Mouse (Mus musculus): ENCODE measurements at regions not wholly inside any gene's neighbourhood (a gene's known extent, or its start where the extent isn't known, plus 50 kb on each side); places are given as distances from the start of the nearest gene placed in this dataset.

DNA sequence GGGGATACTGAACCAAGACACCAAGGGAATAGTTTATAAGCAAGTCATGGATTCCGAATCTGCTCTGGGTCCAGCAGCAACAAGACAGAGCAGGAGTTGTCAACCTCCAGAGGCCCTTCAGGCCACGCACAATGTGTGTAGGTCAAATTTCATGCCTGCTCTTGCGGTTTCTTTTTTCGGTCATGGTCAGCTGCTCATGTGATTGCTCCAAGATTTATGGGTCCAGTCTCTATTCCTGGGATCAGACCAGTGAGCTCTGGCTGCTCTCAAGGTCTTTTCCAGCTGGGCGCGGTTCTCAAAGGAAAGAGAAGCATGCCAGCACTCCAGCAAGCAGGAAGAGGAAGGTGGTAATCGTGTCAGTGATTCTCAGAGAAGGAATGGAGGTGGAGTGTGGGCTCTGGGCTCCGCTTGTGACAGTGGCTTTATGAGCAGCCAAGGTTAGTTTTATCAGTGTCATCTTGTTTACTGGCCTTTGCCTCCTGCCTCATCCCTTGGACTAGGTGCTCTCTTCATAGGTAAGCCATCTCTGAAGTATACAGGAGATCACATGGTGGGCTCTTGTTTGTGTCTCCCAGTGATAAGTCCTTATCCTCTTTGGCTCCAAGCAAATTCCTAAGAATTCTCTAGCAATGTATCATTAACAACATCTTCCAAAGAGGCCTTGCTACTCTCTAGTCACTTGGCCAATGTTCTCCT, 148.5 kb upstream of the Maf start:
- 95% methylated on average over 8 of the region's 8 CpGs for WGBS
- Histone ChIP-seq H3K4me2 (no peak overlapping the region), H3K36me3 (replicated peaks) (no peaks in the 10 kb centered on the region)

GRCm38 (mm10) chr8:115854209-115854900, 146.8 kb upstream of the Maf start:
- Histone ChIP-seq H3K4me2 (no peak overlapping the region), H3K9ac (no peak overlapping the region), H3K27ac (no peak overlapping the region), H3K27me3 (no peaks in the 10 kb centered on the region), H3K9me3 (no peaks in the 10 kb centered on the region), H3K36me3 (replicated peaks) (no peaks in the 10 kb centered on the region), H3K4me3 (replicated peaks) (no peak overlapping the region), H3K4me1 (no peaks in the 10 kb centered on the region)
- WGBS = 91% methylated on average over 9 of the region's 9 CpGs
- no peak for ATAC-seq (ENCODE audit: low FRiP score)

More for the DNA sequence above, 148.5 kb upstream of the Maf start:
- Histone ChIP-seq H3K4me1 (no peaks in the 10 kb centered on the region), H3K4me3 (replicated peaks) (no peak overlapping the region), H3K9me3 (no peaks in the 10 kb centered on the region), H3K27me3 (no peaks in the 10 kb centered on the region), H3K9ac (no peak overlapping the region), H3K27ac (no peak overlapping the region)
- ATAC-seq (ENCODE audit: low FRiP score) = no peak

- Histone ChIP-seq H3K4me1 (no peaks in the 10 kb centered on the region), H3K4me3 (replicated peaks) (no peak overlapping the region), H3K4me2 (no peak overlapping the region), H3K27me3 (no peaks in the 10 kb centered on the region), H3K9ac (no peak overlapping the region), H3K27ac (no peak overlapping the region), H3K36me3 (replicated peaks) (no peaks in the 10 kb centered on the region), H3K9me3 (no peaks in the 10 kb centered on the region)
- 48% methylated on average over 1 of the region's 1 CpGs for WGBS
- ATAC-seq (ENCODE audit: low FRiP score) = no peak
These were observed 143.0 kb upstream of the Maf start for GRCm38 (mm10) chr8:115850552-115850951.

GRCm38 (mm10) chr8:115833391-115833790, 125.8 kb upstream of the Maf start:
- Histone ChIP-seq H3K9ac (no peak overlapping the region), H3K9me3 (no peaks in the 10 kb centered on the region), H3K4me1 (no peaks in the 10 kb centered on the region), H3K27ac (no peak overlapping the region), H3K4me2 (no peak overlapping the region), H3K36me3 (replicated peaks) (no peaks in the 10 kb centered on the region), H3K27me3 (no peaks in the 10 kb centered on the region), H3K4me3 (replicated peaks) (no peak overlapping the region)
- no peak for ATAC-seq (ENCODE audit: low FRiP score)

DNA sequence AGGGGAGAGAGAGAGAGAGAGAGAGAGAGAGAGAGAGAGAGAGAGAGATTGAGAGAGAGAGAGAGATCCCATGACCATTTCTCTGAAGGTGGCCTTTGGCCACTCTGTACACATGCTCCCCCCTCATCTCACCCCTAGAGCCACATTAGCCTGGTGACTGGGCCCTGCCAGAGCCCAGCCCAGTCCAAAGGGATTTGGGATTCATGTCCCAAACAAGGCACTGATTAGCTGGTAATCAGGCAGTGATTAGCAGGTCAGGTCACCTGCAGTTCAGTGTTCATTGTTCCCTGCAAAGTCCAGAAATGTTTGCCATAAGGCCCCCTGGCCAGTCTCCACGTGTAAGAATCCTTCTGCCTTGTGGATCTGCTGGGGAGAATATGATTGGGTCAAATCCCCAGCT, 124.1 kb upstream of the Maf start:
- no peak overlapping the region for H3K9ac ChIP-seq
- no peaks in the 10 kb centered on the region for H3K4me1 ChIP-seq
- no peaks in the 10 kb centered on the region for H3K27me3 ChIP-seq
- no peak overlapping the region for H3K27ac ChIP-seq
- H3K9me3 ChIP-seq = no peaks in the 10 kb centered on the region
- H3K36me3 ChIP-seq (replicated peaks) = no peaks in the 10 kb centered on the region
- H3K4me2 ChIP-seq = no peak overlapping the region
- H3K4me3 ChIP-seq (replicated peaks) = no peak overlapping the region
- 7% methylated on average over 1 of the region's 1 CpGs for WGBS
- ATAC-seq (ENCODE audit: low FRiP score) = no peak

DNA sequence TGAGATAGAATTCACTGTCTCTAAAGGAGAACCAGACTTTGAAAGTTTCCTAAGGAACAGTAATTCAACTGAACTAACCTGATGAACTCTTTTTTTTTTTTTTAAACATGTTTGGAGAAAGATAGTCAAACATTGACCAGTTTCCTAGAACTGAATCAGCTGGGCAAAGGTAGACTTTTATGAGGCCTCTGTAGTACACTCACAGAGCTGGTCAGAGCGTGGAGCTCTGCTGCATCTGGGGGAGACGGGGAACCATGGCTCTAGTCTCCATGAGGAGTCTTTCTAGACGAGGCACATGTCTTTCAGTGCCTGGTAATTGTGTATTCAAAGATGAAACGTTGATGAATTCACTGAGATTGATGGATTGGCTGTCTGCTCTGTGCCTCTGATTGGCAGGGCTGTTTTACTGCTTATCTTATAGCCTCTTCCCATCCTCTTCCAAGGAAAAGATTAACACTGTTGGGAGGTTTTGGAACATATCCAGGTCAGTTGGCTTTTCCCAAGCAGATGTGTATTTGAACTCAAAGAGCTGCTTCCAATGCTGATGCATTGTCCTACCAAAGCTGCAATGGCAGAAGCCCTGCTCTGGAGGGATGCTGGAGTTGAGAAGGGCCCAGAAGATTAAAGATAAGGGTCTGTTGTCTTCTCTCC, 122.5 kb upstream of the Maf start:
- H3K9me3 ChIP-seq = no peaks in the 10 kb centered on the region
- H3K27me3 ChIP-seq = no peaks in the 10 kb centered on the region
- H3K4me3 ChIP-seq (replicated peaks) = no peak overlapping the region
- ATAC-seq (ENCODE audit: low FRiP score) = no peak
- H3K4me1 ChIP-seq = no peaks in the 10 kb centered on the region
- no peak overlapping the region for H3K9ac ChIP-seq
- H3K27ac ChIP-seq = no peak overlapping the region
- no peaks in the 10 kb centered on the region for H3K36me3 ChIP-seq (replicated peaks)
- whole genome bisulfite sequencing = 69% methylated on average over 4 of the region's 4 CpGs
- no peak overlapping the region for H3K4me2 ChIP-seq

DNA sequence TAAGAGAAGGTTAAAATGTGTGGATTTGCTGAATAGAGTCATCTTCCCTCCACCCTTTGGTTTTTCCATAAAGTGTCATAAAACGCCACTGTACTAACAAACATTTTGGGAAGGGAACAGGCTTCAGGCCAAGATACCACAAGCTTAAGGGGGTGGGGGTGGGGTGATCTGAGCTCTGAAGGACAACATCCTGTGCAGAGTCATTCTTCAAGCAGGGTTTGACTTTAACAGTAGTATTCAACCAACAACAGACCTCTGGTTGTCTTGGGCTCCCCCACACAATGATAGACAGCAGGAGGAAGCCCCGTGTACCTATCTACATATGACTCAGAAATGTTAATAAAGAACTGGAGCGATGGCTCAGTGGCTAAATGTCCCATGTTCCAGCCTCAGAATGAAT, 118.9 kb upstream of the Maf start:
- no peaks in the 10 kb centered on the region for H3K27me3 ChIP-seq
- no peak overlapping the region for H3K4me3 ChIP-seq (replicated peaks)
- no peaks in the 10 kb centered on the region for H3K4me1 ChIP-seq
- no peak overlapping the region for H3K4me2 ChIP-seq
- no peak for ATAC-seq (ENCODE audit: low FRiP score)
- H3K36me3 ChIP-seq (replicated peaks) = no peaks in the 10 kb centered on the region
- 85% methylated on average over 3 of the region's 3 CpGs for WGBS
- H3K9me3 ChIP-seq = no peaks in the 10 kb centered on the region
- no peak overlapping the region for H3K9ac ChIP-seq
- no peak overlapping the region for H3K27ac ChIP-seq

GRCm38 (mm10) chr8:115825899-115826502, 118.4 kb upstream of the Maf start:
- H3K9me3 ChIP-seq = no peaks in the 10 kb centered on the region
- ATAC-seq (ENCODE audit: low FRiP score) = no peak
- no peak overlapping the region for H3K27ac ChIP-seq
- H3K36me3 ChIP-seq (replicated peaks) = no peaks in the 10 kb centered on the region
- no peaks in the 10 kb centered on the region for H3K27me3 ChIP-seq
- no peak overlapping the region for H3K4me3 ChIP-seq (replicated peaks)
- no peak overlapping the region for H3K4me2 ChIP-seq
- 90% methylated on average over 5 of the region's 5 CpGs for WGBS
- H3K9ac ChIP-seq = no peak overlapping the region
- H3K4me1 ChIP-seq = no peaks in the 10 kb centered on the region

DNA sequence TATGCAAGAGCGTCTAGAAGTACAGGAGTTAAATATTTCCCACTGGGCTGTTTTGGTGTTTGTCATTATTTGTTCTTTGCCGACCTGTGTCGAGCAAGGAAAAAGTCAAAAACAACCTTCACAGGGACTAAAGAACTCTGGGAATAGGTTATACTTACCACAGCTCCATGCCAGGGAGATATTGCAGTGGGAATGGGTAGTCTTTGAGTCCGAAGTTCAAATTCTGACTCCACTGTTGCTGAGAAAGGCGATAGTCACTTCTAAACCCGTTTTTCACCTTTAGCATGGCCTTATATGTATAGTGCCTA, 116.8 kb upstream of the Maf start:
- WGBS = 90% methylated on average over 6 of the region's 6 CpGs
- Histone ChIP-seq H3K27ac (no peak overlapping the region), H3K9ac (no peak overlapping the region), H3K9me3 (no peaks in the 10 kb centered on the region), H3K4me3 (replicated peaks) (no peak overlapping the region), H3K36me3 (replicated peaks) (no peaks in the 10 kb centered on the region), H3K4me2 (no peak overlapping the region), H3K27me3 (no peaks in the 10 kb centered on the region), H3K4me1 (no peaks in the 10 kb centered on the region)
- no peak for ATAC-seq (ENCODE audit: low FRiP score)

DNA sequence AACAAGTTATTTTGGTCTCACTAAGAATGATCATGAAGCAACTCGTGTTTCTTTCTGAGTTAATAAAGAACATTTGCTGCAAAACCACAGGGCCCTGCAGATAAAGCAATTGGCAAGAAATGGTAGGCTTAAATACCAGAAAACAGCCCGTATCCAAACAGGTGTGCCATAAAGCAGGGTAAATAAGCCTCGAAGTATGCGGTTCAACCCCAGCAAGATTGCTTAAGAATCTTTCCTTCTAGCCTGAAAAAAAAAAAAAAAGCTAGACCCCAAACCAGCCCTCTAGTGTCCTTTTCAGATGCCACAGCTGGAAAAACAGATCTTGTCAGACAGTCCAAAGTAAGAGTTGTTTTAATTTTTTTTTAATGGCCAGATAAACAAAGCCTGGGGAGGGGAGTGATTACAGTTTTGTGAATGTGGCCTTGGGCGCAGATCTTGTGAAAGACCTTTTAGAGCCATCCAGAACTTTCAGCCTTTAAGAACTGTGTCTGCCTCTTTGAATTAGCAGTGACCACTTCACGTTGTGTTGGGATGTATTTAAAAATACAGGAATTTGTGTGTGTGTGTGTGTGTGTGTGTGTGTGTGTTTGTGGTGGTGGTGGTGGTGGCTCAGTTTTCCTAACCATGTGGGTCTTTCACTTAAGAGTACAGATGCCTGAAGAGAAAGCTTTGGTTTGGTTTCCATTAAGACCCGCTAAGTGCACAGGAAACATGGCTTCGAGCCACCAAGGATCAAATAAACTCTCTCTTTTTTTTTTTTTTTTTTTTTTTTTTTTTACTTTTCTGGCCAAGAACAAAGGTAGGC, 116.3 kb upstream of the Maf start:
- Histone ChIP-seq H3K4me3 (replicated peaks) (no peak overlapping the region), H3K9me3 (no peaks in the 10 kb centered on the region), H3K27me3 (no peaks in the 10 kb centered on the region), H3K36me3 (replicated peaks) (no peaks in the 10 kb centered on the region), H3K4me2 (no peak overlapping the region), H3K27ac (no peak overlapping the region), H3K4me1 (no peaks in the 10 kb centered on the region), H3K9ac (no peak overlapping the region)
- 84% methylated on average over 8 of the region's 8 CpGs for WGBS
- no peak for ATAC-seq (ENCODE audit: low FRiP score)

DNA sequence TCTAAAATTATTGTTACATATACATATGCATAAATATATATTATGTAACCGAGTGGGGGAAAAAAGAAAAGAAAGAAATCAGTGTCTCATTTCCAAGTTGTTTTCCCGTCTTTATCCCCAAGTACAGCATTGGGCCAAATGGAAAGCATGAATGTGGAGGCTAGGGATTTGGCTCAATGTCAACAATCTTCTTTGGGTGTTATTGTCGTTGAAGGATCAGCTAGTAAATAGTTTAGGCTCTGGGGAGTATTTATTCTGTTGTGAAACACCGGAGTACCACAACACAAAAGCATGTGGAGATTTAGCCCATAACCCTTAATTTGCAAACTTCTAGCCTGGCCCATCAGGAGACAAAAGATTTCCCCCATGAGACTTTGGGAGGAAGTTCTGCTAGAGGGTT, 105.8 kb upstream of the Maf start:
- Histone ChIP-seq H3K9ac (no peak overlapping the region), H3K36me3 (replicated peaks) (no peaks in the 10 kb centered on the region), H3K4me1 (no peaks in the 10 kb centered on the region), H3K4me2 (no peak overlapping the region), H3K4me3 (replicated peaks) (no peak overlapping the region), H3K9me3 (no peaks in the 10 kb centered on the region), H3K27ac (no peak overlapping the region), H3K27me3 (no peaks in the 10 kb centered on the region)
- WGBS = 78% methylated on average over 4 of the region's 4 CpGs
- ATAC-seq (ENCODE audit: low FRiP score) = no peak

- H3K4me2 ChIP-seq = no peak overlapping the region
- 48% methylated on average over 9 of the region's 9 CpGs for WGBS
- no peaks in the 10 kb centered on the region for H3K9me3 ChIP-seq
- H3K27ac ChIP-seq = no peak overlapping the region
- no peak overlapping the region for H3K9ac ChIP-seq
- no peaks in the 10 kb centered on the region for H3K4me1 ChIP-seq
- no peak for ATAC-seq (ENCODE audit: low FRiP score)
- no peak overlapping the region for H3K4me3 ChIP-seq (replicated peaks)
- H3K27me3 ChIP-seq = no peaks in the 10 kb centered on the region
- no peaks in the 10 kb centered on the region for H3K36me3 ChIP-seq (replicated peaks)
These were observed 99.0 kb upstream of the Maf start for GRCm38 (mm10) chr8:115806579-115806978.
